10 mouse cellular contexts compared by ENCODE assay signal in genomic region chr8:76972947-76973552, GRCm38 (mm10).
DNase-seq lines count a peak whose midpoint lies in the region; ATAC-seq lines count a peak whose summit lies in the region.
"Had no signal": no experiment of that assay in that cellular context is flagged by ENCODE, and none has a peak within 500 bp of the region (broad histone marks: within the 10 kb centered on the region; RNA-seq: fewer than 3 reads in every experiment).

No protein-coding gene starts in this region.

- H3K27ac ChIP-seq in liver, embryonic 11.5 days (ENCODE audit: low read depth, low read length), result no peak overlapping the region
- H3K27ac ChIP-seq in liver, embryonic 12.5 days, result no peak overlapping the region
- H3K27ac ChIP-seq: macrophage had no signal

- no peak overlapping the region for H3K4me2 ChIP-seq in liver, embryonic 11.5 days
- H3K4me2 ChIP-seq in liver, embryonic 12.5 days, result no peak overlapping the region

- no peaks in the 10 kb centered on the region for H3K9me3 ChIP-seq in liver, embryonic 11.5 days (ENCODE audit: control insufficient read depth, low read length)
- H3K9me3 ChIP-seq in liver, embryonic 12.5 days (replicated peaks), result no peaks in the 10 kb centered on the region
- H3K9me3 ChIP-seq: G1E had no signal

- H3K27me3 ChIP-seq in liver, embryonic 11.5 days (replicated peaks; ENCODE audit: control insufficient read depth, insufficient read depth, low read length), result no peaks in the 10 kb centered on the region
- no peaks in the 10 kb centered on the region for H3K27me3 ChIP-seq in liver, embryonic 12.5 days (replicated peaks)

- intact Hi-C loops in heart, postnatal 25 days (cut with DNase I), result no loop called here

- H3K4me1 ChIP-seq in liver, embryonic 11.5 days (replicated peaks; ENCODE audit: control insufficient read depth, insufficient read depth, low read length), result no peaks in the 10 kb centered on the region
- H3K4me1 ChIP-seq in liver, embryonic 12.5 days, result no peaks in the 10 kb centered on the region

- no peak overlapping the region for H3K4me3 ChIP-seq in liver, embryonic 11.5 days (ENCODE audit: low read depth, low read length)
- no peak overlapping the region for H3K4me3 ChIP-seq in liver, embryonic 12.5 days

- H3K9ac ChIP-seq in liver, embryonic 11.5 days (ENCODE audit: low read depth, low read length), result no peak overlapping the region
- no peak overlapping the region for H3K9ac ChIP-seq in liver, embryonic 12.5 days

- DNase-seq in heart, adult 18-20 months, result peak; percentile 53 to 57
- DNase-seq in heart, postnatal 25 days (ENCODE audit: low spot score), result no peak
- DNase-seq in Muller cell, postnatal 12 days (ENCODE audit: inconsistent ontology term), result peak; percentile 85
- DNase-seq in cerebellum, postnatal 14 days, result peak; percentile 13 to 23
- peak; percentile 73 for DNase-seq in kidney, postnatal 10 days
- peak; percentile 32 for DNase-seq in ovary, postnatal 14 days (ENCODE audit: low spot score)
- no peak for DNase-seq in liver, embryonic 11.5 days (ENCODE audit: low spot score)

- WGBS in liver, embryonic 11.5 days, result 71% methylated on average over 8 of the region's 8 CpGs
- 65% methylated on average over 8 of the region's 8 CpGs for WGBS in liver, embryonic 12.5 days (ENCODE audit: insufficient replicate concordance)

- H3K36me3 ChIP-seq in liver, embryonic 11.5 days (ENCODE audit: control insufficient read depth, insufficient read depth, low read length), result no peaks in the 10 kb centered on the region
- H3K36me3 ChIP-seq in liver, embryonic 12.5 days, result no peaks in the 10 kb centered on the region
- H3K36me3 ChIP-seq: G1E had no signal

- ATAC-seq in liver, embryonic 11.5 days (replicated peaks; ENCODE audit: low FRiP score), result no peak
- ATAC-seq in liver, embryonic 12.5 days, result no peak

Comparison
In these comparisons a context has a peak if more than half of its experiments do, and no peak if none do; other contexts are left out.
1. DNase-seq: peak in heart, adult 18-20 months (2 of 2), Muller cell, postnatal 12 days (single experiment), cerebellum, postnatal 14 days (2 of 2), kidney, postnatal 10 days (single experiment) and ovary, postnatal 14 days (single experiment); none in heart, postnatal 25 days (single experiment) and liver, embryonic 11.5 days (single experiment).